Mouse (Mus musculus): ENCODE results near the gene Cdc20b. TPM values are rescaled to one million over a fixed set of nuclear protein-coding genes. Genes with fewer than 3 reads are reported as not detected.

Gene Cdc20b
- polyA plus RNA-seq, 1 experiment from 2014 or later = not detected

- Histone ChIP-seq H3K27ac (ENCODE audit: low read depth, low read length) (no peak overlapping the region), H3K4me1 (ENCODE audit: control insufficient read depth, insufficient read depth, low read length) (peaks cover 14% of the 10 kb centered on the region), H3K36me3 (ENCODE audit: control insufficient read depth, insufficient read depth, low read length) (no peaks in the 10 kb centered on the region), H3K4me2 (replicated peaks; ENCODE audit: low read depth, low read length) (peak overlapping the region; percentile 99), H3K9me3 (ENCODE audit: control insufficient read depth, low read length) (no peaks in the 10 kb centered on the region), H3K4me3 (ENCODE audit: low read length) (peak overlapping the region; percentile 57), H3K9ac (ENCODE audit: low read depth, low read length) (no peak overlapping the region), H3K27me3 (ENCODE audit: control insufficient read depth, insufficient read depth, low read length) (peaks cover 32% of the 10 kb centered on the region)
- 0% methylated on average over 4 of the region's 4 CpGs for WGBS
- peak; percentile 86 for ATAC-seq (ENCODE audit: low FRiP score, low TSS enrichment)
These were observed 941 bp downstream of the Cdc20b start for GRCm38 (mm10) chr13:113035852-113036251.

GRCm38 (mm10) chr13:113044876-113045275 is 10.0 kb downstream of the Cdc20b start:
- 31% methylated on average over 3 of the region's 3 CpGs for WGBS
- Histone ChIP-seq H3K9ac (ENCODE audit: low read depth, low read length) (peak overlapping the region; percentile 66), H3K27ac (ENCODE audit: low read depth, low read length) (no peak overlapping the region), H3K9me3 (ENCODE audit: control insufficient read depth, low read length) (no peaks in the 10 kb centered on the region), H3K27me3 (ENCODE audit: control insufficient read depth, insufficient read depth, low read length) (no peaks in the 10 kb centered on the region), H3K4me3 (ENCODE audit: low read length) (peak overlapping the region; percentile 74), H3K36me3 (ENCODE audit: control insufficient read depth, insufficient read depth, low read length) (peaks cover 6% of the 10 kb centered on the region; the same call in 1 of the 2 replicates), H3K4me1 (ENCODE audit: control insufficient read depth, insufficient read depth, low read length) (peaks cover 8% of the 10 kb centered on the region; the same call in 1 of the 2 replicates), H3K4me2 (replicated peaks; ENCODE audit: low read depth, low read length) (peak overlapping the region; percentile 54)
- no peak for ATAC-seq (ENCODE audit: low FRiP score, low TSS enrichment)

GRCm38 (mm10) chr13:113045458-113046110 is 10.7 kb downstream of the Cdc20b start:
- H3K4me1 ChIP-seq (ENCODE audit: control insufficient read depth, insufficient read depth, low read length) = peaks cover 8% of the 10 kb centered on the region; the same call in 1 of the 2 replicates
- peak overlapping the region; percentile 76 for H3K27ac ChIP-seq (ENCODE audit: low read depth, low read length)
- 8% methylated on average over 18 of the region's 18 CpGs for WGBS

GRCm38 (mm10) chr13:113046211-113046883 is 11.4 kb downstream of the Cdc20b start, which contains the start of gene Gpx8:
Gene Gpx8, minus strand, starts transcription at chr13:113046410.
- peak within 1 kb of the TSS; percentile 76 for H3K27ac ChIP-seq (ENCODE audit: low read depth, low read length)
- 6% methylated on average over 21 of the region's 21 CpGs for WGBS

More at GRCm38 (mm10) chr13:113045458-113046110, 10.7 kb downstream of the Cdc20b start:
- no peak for ATAC-seq (ENCODE audit: low FRiP score, low TSS enrichment)
- Histone ChIP-seq H3K4me3 (ENCODE audit: low read length) (peak overlapping the region; percentile 74), H3K36me3 (ENCODE audit: control insufficient read depth, insufficient read depth, low read length) (peaks cover 6% of the 10 kb centered on the region; the same call in 1 of the 2 replicates), H3K9ac (ENCODE audit: low read depth, low read length) (peak overlapping the region; percentile 66), H3K9me3 (ENCODE audit: control insufficient read depth, low read length) (no peaks in the 10 kb centered on the region), H3K27me3 (ENCODE audit: control insufficient read depth, insufficient read depth, low read length) (no peaks in the 10 kb centered on the region), H3K4me2 (replicated peaks; ENCODE audit: low read depth, low read length) (peak overlapping the region; percentile 54)

GRCm38 (mm10) chr13:113047018-113047417 is 12.1 kb downstream of the Cdc20b start:
- peaks cover 6% of the 10 kb centered on the region; the same call in 1 of the 2 replicates for H3K36me3 ChIP-seq (ENCODE audit: control insufficient read depth, insufficient read depth, low read length)
- no peak overlapping the region for H3K4me3 ChIP-seq (ENCODE audit: low read length)
- ATAC-seq (ENCODE audit: low FRiP score, low TSS enrichment) = peak; percentile 36; the same call in 1 of the 2 replicates
- H3K9me3 ChIP-seq (ENCODE audit: control insufficient read depth, low read length) = no peaks in the 10 kb centered on the region
- H3K27ac ChIP-seq (ENCODE audit: low read depth, low read length) = no peak overlapping the region
- H3K4me2 ChIP-seq (replicated peaks; ENCODE audit: low read depth, low read length) = no peak overlapping the region
- peaks cover 8% of the 10 kb centered on the region; the same call in 1 of the 2 replicates for H3K4me1 ChIP-seq (ENCODE audit: control insufficient read depth, insufficient read depth, low read length)
- no peaks in the 10 kb centered on the region for H3K27me3 ChIP-seq (ENCODE audit: control insufficient read depth, insufficient read depth, low read length)
- H3K9ac ChIP-seq (ENCODE audit: low read depth, low read length) = no peak overlapping the region

More at GRCm38 (mm10) chr13:113046211-113046883, 11.4 kb downstream of the Cdc20b start, which contains the start of gene Gpx8:
- Histone ChIP-seq H3K27me3 (ENCODE audit: control insufficient read depth, insufficient read depth, low read length) (no peaks in the 10 kb centered on the region), H3K9me3 (ENCODE audit: control insufficient read depth, low read length) (no peaks in the 10 kb centered on the region), H3K36me3 (ENCODE audit: control insufficient read depth, insufficient read depth, low read length) (peaks cover 6% of the 10 kb centered on the region; the same call in 1 of the 2 replicates), H3K4me1 (ENCODE audit: control insufficient read depth, insufficient read depth, low read length) (peaks cover 8% of the 10 kb centered on the region; the same call in 1 of the 2 replicates), H3K9ac (ENCODE audit: low read depth, low read length) (peak within 1 kb of the TSS; percentile 66), H3K4me2 (replicated peaks; ENCODE audit: low read depth, low read length) (peak within 1 kb of the TSS; percentile 54), H3K4me3 (ENCODE audit: low read length) (peak within 1 kb of the TSS; percentile 74)
- ATAC-seq (ENCODE audit: low FRiP score, low TSS enrichment) = peak; percentile 89

GRCm38 (mm10) chr13:113047647-113048046 is 12.7 kb downstream of the Cdc20b start:
- Histone ChIP-seq H3K36me3 (ENCODE audit: control insufficient read depth, insufficient read depth, low read length) (peaks cover 4% of the 10 kb centered on the region; the same call in 1 of the 2 replicates), H3K4me2 (replicated peaks; ENCODE audit: low read depth, low read length) (no peak overlapping the region), H3K9ac (ENCODE audit: low read depth, low read length) (no peak overlapping the region), H3K4me1 (ENCODE audit: control insufficient read depth, insufficient read depth, low read length) (peaks cover 8% of the 10 kb centered on the region; the same call in 1 of the 2 replicates), H3K4me3 (ENCODE audit: low read length) (no peak overlapping the region), H3K27ac (ENCODE audit: low read depth, low read length) (no peak overlapping the region), H3K9me3 (ENCODE audit: control insufficient read depth, low read length) (no peaks in the 10 kb centered on the region), H3K27me3 (ENCODE audit: control insufficient read depth, insufficient read depth, low read length) (no peaks in the 10 kb centered on the region)
- ATAC-seq (ENCODE audit: low FRiP score, low TSS enrichment) = no peak
- WGBS = 84% methylated on average over 3 of the region's 3 CpGs

GRCm38 (mm10) chr13:113054230-113054629 is 19.3 kb downstream of the Cdc20b start:
- Histone ChIP-seq H3K27ac (ENCODE audit: low read depth, low read length) (no peak overlapping the region), H3K4me1 (ENCODE audit: control insufficient read depth, insufficient read depth, low read length) (no peaks in the 10 kb centered on the region), H3K27me3 (ENCODE audit: control insufficient read depth, insufficient read depth, low read length) (no peaks in the 10 kb centered on the region), H3K9ac (ENCODE audit: low read depth, low read length) (no peak overlapping the region), H3K4me2 (replicated peaks; ENCODE audit: low read depth, low read length) (no peak overlapping the region), H3K9me3 (ENCODE audit: control insufficient read depth, low read length) (no peaks in the 10 kb centered on the region), H3K4me3 (ENCODE audit: low read length) (no peak overlapping the region), H3K36me3 (ENCODE audit: control insufficient read depth, insufficient read depth, low read length) (no peaks in the 10 kb centered on the region)
- ATAC-seq (ENCODE audit: low FRiP score, low TSS enrichment) = no peak
- WGBS = 88% methylated on average over 8 of the region's 8 CpGs

GRCm38 (mm10) chr13:113055826-113056225 is 20.9 kb downstream of the Cdc20b start:
- H3K27ac ChIP-seq (ENCODE audit: low read depth, low read length) = no peak overlapping the region

GRCm38 (mm10) chr13:113061746-113062145 is 26.8 kb downstream of the Cdc20b start:
- Histone ChIP-seq H3K4me2 (replicated peaks; ENCODE audit: low read depth, low read length) (no peak overlapping the region), H3K27me3 (ENCODE audit: control insufficient read depth, insufficient read depth, low read length) (no peaks in the 10 kb centered on the region), H3K9me3 (ENCODE audit: control insufficient read depth, low read length) (no peaks in the 10 kb centered on the region), H3K36me3 (ENCODE audit: control insufficient read depth, insufficient read depth, low read length) (no peaks in the 10 kb centered on the region), H3K27ac (ENCODE audit: low read depth, low read length) (no peak overlapping the region), H3K4me1 (ENCODE audit: control insufficient read depth, insufficient read depth, low read length) (no peaks in the 10 kb centered on the region), H3K4me3 (ENCODE audit: low read length) (no peak overlapping the region), H3K9ac (ENCODE audit: low read depth, low read length) (no peak overlapping the region)
- WGBS = 90% methylated on average over 6 of the region's 6 CpGs
- no peak for ATAC-seq (ENCODE audit: low FRiP score, low TSS enrichment)

More at GRCm38 (mm10) chr13:113055826-113056225, 20.9 kb downstream of the Cdc20b start:
- WGBS = 27% methylated on average over 8 of the region's 8 CpGs
- H3K9me3 ChIP-seq (ENCODE audit: control insufficient read depth, low read length) = no peaks in the 10 kb centered on the region
- no peak overlapping the region for H3K9ac ChIP-seq (ENCODE audit: low read depth, low read length)
- 0 out of 2 replicates have a peak, but pooled peaks have one; percentile 9 for ATAC-seq (ENCODE audit: low FRiP score, low TSS enrichment)
- H3K27me3 ChIP-seq (ENCODE audit: control insufficient read depth, insufficient read depth, low read length) = no peaks in the 10 kb centered on the region
- no peaks in the 10 kb centered on the region for H3K4me1 ChIP-seq (ENCODE audit: control insufficient read depth, insufficient read depth, low read length)
- no peaks in the 10 kb centered on the region for H3K36me3 ChIP-seq (ENCODE audit: control insufficient read depth, insufficient read depth, low read length)
- H3K4me3 ChIP-seq (ENCODE audit: low read length) = no peak overlapping the region
- no peak overlapping the region for H3K4me2 ChIP-seq (replicated peaks; ENCODE audit: low read depth, low read length)
